Mouse (Mus musculus) megakaryocyte, embryonic 14.5 days (primary cell): ENCODE measurements around the gene F10. TPM values are rescaled to one million over a fixed set of nuclear protein-coding genes. Genes with fewer than 3 reads are reported as not detected.

Experiments
- H3K27me3 ChIP-seq: replicated peaks from 2 replicates; pipeline ENCODE3; 2012; ENCODE audit warnings: inconsistent platforms
- H3K36me3 ChIP-seq: replicated peaks from 2 replicates; pipeline ENCODE3; 2012; ENCODE audit warnings: low read length, inconsistent platforms, mixed read lengths
- H3K4me1 ChIP-seq: 2 replicates; pipeline ENCODE4 v1.6.1; 2012; ENCODE audit warnings: inconsistent platforms
- H3K4me3 ChIP-seq: replicated peaks from 2 replicates; pipeline ENCODE3; 2012; ENCODE audit warnings: moderate library complexity, mild to moderate bottlenecking, inconsistent platforms
- H3K9me3 ChIP-seq: 2 replicates; pipeline ENCODE4 v1.6.1; 2012; ENCODE audit warnings: inconsistent platforms
- FLI1 ChIP-seq: IDR thresholded peaks from 2 replicates; pipeline ENCODE4 v1.6.1; 2012; ENCODE audit warnings: low read length, inconsistent platforms, mixed read lengths
- GATA1 ChIP-seq: IDR thresholded peaks from 3 replicates; pipeline ENCODE4 v1.6.1; 2012; ENCODE audit warnings: mixed read lengths, low read length, inconsistent platforms, borderline replicate concordance
- polyA plus RNA-seq: library from polyadenylated mRNA; stranded (reverse); fragments of >175 nt; gene quantifications from 2 replicates; pipeline ENCODE4 v1.2.3, GENCODE M21; 2012; ENCODE audit warnings: low replicate concordance; ENCODE audit not compliant: insufficient read depth

Gene F10
- polyA plus RNA-seq = 19.0 and 24.9 TPM in 2 replicates

DNA sequence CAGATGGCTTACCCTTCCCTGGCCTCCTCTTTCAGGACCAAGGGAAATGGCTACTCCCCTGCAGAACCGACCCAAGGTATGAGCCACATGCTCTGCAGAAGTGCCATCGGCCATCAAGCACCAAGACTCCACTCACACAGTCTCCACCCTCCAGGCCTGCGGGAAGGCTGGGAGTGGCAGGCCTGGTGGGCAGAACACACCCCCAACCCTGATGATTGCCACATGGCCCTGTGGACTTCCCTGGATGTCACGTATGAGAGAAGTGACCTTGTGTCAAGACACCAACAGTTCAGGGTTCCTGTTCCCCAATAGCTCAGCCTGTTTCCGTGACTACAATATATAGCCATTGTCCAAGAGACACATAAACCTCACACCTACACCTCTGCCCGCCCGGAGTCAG, at the start of gene F10:
TSS of gene F10 (plus strand) at position 294 of the 400 bp plus-strand sequence.
- Histone ChIP-seq H3K4me3 (peak within 1 kb of the TSS; percentile 90), H3K27me3 (peaks cover 17% of the 10 kb centered on the region), H3K9me3 (no peaks in the 10 kb centered on the region), H3K4me1 (peaks cover 92% of the 10 kb centered on the region), H3K36me3 (peaks cover 45% of the 10 kb centered on the region)
- no peak for TF ChIP-seq GATA1
- TF ChIP-seq FLI1 = no peak

DNA sequence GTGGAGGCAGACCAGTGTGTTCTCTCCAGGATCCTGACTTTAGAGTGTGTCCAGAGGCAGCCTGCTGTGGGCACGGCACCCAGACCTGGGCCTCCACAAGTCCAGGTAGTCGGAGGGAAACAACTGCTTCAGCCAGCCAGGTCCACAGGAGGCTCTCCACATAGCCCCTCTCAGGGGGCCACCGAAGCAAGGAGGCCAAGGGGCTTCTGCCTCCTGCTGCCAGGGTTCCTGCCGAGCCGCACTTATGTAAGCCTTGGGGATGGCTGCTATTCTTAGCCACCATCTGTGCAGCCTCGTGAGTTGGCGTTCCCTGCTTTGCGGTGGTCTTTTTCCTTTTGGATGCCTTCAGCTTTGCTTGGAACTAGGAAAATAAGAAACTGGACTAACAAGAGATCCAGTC, 49.5 kb upstream of the F10 start:
- peaks cover 24% of the 10 kb centered on the region for H3K27me3 ChIP-seq
- TF ChIP-seq GATA1 (no peak), FLI1 (no peak)
- H3K9me3 ChIP-seq = no peaks in the 10 kb centered on the region
- peaks cover 85% of the 10 kb centered on the region for H3K36me3 ChIP-seq
- no peak overlapping the region for H3K4me3 ChIP-seq
- peaks cover 26% of the 10 kb centered on the region for H3K4me1 ChIP-seq

DNA sequence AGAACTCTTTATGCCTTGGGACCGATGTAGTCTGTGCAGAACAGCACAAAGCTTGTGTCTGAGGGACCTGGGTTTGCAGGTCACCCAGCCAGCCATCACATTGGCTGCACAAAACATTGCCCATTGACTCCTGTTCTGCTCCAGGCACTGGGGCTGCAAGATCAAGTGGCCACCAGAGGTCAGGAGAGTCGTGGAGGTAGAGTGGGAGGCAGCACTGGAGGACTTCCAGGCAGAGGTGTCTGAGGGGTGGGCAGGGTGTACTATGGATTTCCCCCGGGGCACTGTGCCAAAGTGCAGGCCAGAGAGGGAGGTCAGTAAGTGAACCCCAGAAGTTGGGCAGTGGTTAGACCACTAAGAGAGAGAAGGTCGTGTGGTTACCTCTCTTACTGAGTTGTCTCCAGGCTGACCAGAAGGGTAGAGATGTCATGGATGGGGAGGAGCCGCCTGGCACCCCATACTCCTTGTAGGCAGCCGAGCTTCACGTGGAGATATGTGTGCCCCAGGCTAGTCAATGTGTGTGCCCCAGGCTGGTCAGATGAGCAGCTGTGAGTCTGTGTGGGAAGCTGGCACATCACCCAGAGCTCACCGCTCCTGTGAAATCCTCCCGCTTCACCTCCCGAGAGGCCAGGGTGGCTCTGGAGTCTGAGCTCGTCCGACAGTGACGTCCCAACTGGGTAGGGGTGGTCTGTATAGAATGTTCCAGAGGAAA, 48.2 kb upstream of the F10 start:
- H3K4me3 ChIP-seq = no peak overlapping the region
- peaks cover 94% of the 10 kb centered on the region for H3K36me3 ChIP-seq
- peaks cover 19% of the 10 kb centered on the region for H3K4me1 ChIP-seq
- H3K9me3 ChIP-seq = no peaks in the 10 kb centered on the region
- H3K27me3 ChIP-seq = peaks cover 30% of the 10 kb centered on the region
- TF ChIP-seq GATA1 (no peak), FLI1 (no peak)

DNA sequence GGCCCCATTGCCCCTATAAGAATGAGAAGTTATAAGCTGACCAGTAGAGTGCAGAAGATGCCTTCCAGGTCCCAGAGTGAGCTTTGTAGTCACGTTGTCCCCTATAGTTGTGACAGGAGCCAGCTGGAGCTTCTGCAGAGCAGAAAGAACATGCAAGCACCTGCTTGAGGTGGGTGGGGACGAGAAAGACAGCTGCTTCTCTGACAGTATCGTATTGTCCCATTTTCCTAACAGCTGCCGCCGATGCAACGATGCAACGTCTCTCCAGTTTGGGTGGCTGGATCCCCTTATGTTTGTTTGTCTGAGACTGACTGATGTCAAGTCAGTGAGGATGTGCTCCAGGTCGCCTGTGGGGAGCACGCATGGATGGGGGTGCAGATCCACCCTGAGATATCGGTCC, 45.7 kb upstream of the F10 start:
- TF ChIP-seq FLI1 (no peak), GATA1 (no peak)
- Histone ChIP-seq H3K4me3 (no peak overlapping the region), H3K36me3 (peaks cover 93% of the 10 kb centered on the region), H3K27me3 (peaks cover 25% of the 10 kb centered on the region), H3K9me3 (no peaks in the 10 kb centered on the region), H3K4me1 (peaks cover 5% of the 10 kb centered on the region; the same call in 1 of the 2 replicates)

DNA sequence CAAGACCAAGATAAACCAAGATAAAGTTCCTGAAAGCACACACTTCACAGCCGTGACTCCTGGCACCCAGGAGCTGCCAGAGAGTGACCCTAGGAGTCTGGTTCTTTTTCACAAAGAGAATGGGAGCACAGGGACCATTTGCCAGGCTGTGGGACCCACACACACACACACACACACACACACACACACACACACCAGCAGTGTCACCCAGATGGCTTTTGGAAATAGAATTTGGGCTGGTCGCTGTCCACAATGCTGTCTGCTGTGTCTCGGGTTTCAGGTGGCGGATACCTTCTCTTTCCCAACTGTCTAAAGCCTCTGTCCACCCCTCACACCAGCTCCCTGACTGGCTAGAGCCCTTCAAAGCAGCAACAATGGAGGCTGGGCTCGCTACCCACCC, 42.6 kb upstream of the F10 start:
- Histone ChIP-seq H3K4me3 (no peak overlapping the region), H3K9me3 (no peaks in the 10 kb centered on the region), H3K4me1 (peaks cover 5% of the 10 kb centered on the region; the same call in 1 of the 2 replicates), H3K36me3 (peaks cover 96% of the 10 kb centered on the region), H3K27me3 (peaks cover 31% of the 10 kb centered on the region)
- TF ChIP-seq FLI1 (no peak), GATA1 (no peak)

DNA sequence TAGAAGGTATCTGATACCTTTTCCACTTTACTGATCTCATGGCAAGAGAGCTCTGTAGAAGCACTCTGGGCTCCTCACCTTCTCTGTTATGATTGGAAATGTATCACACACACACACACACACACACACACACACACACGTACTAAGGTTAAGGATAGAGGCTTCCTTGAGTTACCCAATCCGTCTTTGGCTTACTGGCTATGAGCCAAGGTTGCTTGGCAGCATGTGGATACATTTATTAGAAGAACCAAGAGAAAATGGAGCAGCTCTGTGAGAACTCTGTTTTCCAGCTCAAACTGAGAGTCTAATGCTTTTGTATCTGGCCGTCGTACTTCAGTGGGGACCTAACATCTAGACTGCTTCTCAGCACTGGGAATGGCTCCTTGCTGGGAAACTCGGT, 41.6 kb upstream of the F10 start:
- Histone ChIP-seq H3K4me1 (peaks cover 5% of the 10 kb centered on the region; the same call in 1 of the 2 replicates), H3K9me3 (no peaks in the 10 kb centered on the region), H3K4me3 (no peak overlapping the region), H3K27me3 (peaks cover 32% of the 10 kb centered on the region), H3K36me3 (peaks cover 98% of the 10 kb centered on the region)
- no peak for TF ChIP-seq FLI1
- TF ChIP-seq GATA1 = no peak

DNA sequence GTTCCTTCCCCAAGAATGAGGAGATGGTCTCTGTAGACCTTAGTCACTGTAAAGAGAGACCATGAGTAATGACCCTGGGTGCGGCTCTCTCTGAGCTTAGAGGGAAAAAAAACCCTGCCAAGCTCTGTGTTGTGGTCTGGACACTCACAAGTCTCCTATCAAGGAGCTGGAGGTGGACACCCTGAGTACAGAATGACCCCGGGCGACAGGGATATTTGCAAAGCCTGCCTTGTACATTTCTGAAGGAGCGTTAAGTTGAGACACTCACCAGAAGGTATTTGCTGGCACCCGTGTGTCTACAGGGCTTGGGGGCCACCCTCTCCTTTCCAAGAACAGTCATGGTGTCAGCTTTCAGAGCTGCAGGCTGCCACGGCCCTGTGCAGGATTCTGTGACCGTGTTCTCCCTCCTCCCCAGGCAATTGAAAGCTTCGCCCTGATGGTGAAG, 40.3 kb upstream of the F10 start:
- peaks cover 99% of the 10 kb centered on the region for H3K36me3 ChIP-seq
- no peaks in the 10 kb centered on the region for H3K9me3 ChIP-seq
- peaks cover 5% of the 10 kb centered on the region; the same call in 1 of the 2 replicates for H3K4me1 ChIP-seq
- H3K27me3 ChIP-seq = peaks cover 41% of the 10 kb centered on the region
- no peak overlapping the region for H3K4me3 ChIP-seq
- TF ChIP-seq GATA1 = no peak
- TF ChIP-seq FLI1 = no peak

DNA sequence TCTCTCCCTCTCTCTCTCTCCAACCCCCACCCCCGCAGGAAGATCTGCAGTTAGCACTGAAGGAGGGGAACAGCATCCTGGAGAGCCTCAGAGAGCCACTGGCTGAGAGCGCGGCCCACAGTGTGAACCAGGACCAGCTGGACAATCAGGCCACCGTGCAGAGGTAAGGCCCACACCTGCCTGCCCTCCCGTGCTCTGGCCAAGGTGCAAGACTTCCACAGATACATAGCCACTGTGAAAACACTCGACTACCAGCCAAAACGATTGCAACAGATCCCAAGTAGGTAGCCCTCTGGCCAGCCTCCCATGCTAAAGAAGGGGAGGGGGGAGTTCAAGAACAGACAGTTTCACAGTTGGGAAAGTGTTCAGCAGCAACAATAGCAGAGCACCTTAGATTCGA, 38.8 kb upstream of the F10 start:
- no peak for TF ChIP-seq FLI1
- no peak for TF ChIP-seq GATA1
- no peaks in the 10 kb centered on the region for H3K4me1 ChIP-seq
- H3K36me3 ChIP-seq = peaks cover 99% of the 10 kb centered on the region
- H3K4me3 ChIP-seq = no peak overlapping the region
- H3K9me3 ChIP-seq = no peaks in the 10 kb centered on the region
- H3K27me3 ChIP-seq = peaks cover 46% of the 10 kb centered on the region

DNA sequence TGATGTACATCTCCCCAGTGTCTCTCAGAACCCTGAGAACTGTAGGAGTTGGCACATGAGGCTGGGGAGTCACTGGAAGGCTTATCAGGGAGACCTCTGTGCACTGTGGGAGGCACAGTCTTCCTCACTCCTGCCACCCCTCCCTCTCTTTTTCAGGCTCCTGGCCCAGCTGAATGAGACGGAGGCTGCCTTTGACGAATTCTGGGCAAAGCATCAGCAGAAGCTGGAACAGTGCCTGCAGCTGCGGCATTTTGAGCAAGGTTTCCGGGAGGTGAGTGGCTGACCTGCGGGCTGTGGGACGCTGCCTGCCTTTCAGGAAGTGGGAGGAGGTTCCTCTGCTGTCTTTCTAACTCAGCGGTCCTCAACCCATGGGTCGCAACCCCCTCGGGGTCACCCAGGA, 37.3 kb upstream of the F10 start:
- Histone ChIP-seq H3K36me3 (peaks cover 99% of the 10 kb centered on the region), H3K4me3 (no peak overlapping the region), H3K9me3 (no peaks in the 10 kb centered on the region), H3K27me3 (peaks cover 45% of the 10 kb centered on the region), H3K4me1 (peaks cover 8% of the 10 kb centered on the region; the same call in 1 of the 2 replicates)
- TF ChIP-seq FLI1 = no peak
- no peak for TF ChIP-seq GATA1

DNA sequence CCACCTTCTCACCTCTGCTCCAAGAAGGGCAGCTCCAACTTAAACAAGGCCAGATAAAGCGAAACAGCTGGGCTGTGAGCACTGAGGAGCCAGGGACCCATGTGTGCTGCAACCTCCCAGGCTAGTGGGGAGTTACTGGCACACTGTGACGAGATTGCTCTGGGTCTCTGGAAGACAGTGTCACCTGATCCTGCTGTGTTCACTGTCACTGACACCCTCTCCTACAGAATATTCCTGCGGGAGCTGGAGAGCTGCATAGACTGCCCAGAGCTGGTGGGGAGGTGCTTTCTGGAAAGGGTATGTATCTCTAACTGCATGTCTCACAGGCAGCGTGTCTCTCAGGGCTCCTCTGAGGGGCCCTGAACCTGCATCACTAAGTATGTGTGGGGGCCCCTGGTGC, 29.6 kb upstream of the F10 start:
- TF ChIP-seq GATA1 (no peak), FLI1 (no peak)
- H3K4me1 ChIP-seq = peaks cover 27% of the 10 kb centered on the region
- no peaks in the 10 kb centered on the region for H3K9me3 ChIP-seq
- no peak overlapping the region for H3K4me3 ChIP-seq
- H3K36me3 ChIP-seq = peaks cover 100% of the 10 kb centered on the region
- H3K27me3 ChIP-seq = peaks cover 39% of the 10 kb centered on the region

DNA sequence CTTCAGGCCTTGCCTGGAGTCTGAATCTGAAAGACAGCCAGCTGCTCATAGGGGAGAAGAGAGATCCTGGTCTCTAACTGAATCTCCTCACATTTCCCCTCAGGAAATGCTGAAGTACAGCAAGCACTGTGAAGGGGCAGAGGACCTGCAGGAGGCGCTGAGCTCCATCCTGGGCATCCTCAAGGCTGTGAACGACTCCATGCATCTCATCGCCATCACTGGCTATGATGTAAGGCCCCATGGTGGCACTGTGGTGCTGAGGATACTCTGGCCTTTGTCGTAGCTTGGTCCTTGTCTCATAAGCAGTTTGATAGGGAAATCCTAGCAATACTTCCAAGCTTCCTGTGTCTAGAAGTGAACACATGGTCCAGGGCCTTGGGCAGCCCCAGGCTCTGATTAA, 26.8 kb upstream of the F10 start:
- H3K4me3 ChIP-seq = no peak overlapping the region
- peaks cover 100% of the 10 kb centered on the region for H3K36me3 ChIP-seq
- peaks cover 43% of the 10 kb centered on the region for H3K27me3 ChIP-seq
- TF ChIP-seq GATA1 = no peak
- no peak for TF ChIP-seq FLI1
- H3K4me1 ChIP-seq = peaks cover 14% of the 10 kb centered on the region
- H3K9me3 ChIP-seq = no peaks in the 10 kb centered on the region
